Mouse (Mus musculus): Measurements from ENCODE around the gene Olfr594.
"Not testable (repeated sequence)": the region's sequence is repeated elsewhere in the genome, so short reads cannot be mapped to it uniquely, and the experiment has no call there.

The Olfr594 gene

GRCm38 (mm10) chr7:103216696-103217095 lies at the start of gene Olfr594:
Olfr594 (plus strand) TSS chr7:103216996.
- no peak for DNase-seq

GRCm38 (mm10) chr7:103169697-103170096 lies 47.1 kb upstream of the Olfr594 start:
- no peak for DNase-seq

- no peak for DNase-seq
These were observed 38.6 kb upstream of the Olfr594 start, which contains the start of gene Olfr591 for GRCm38 (mm10) chr7:103178240-103178639. Olfr591 (minus strand) TSS chr7:103178340.

- DNase-seq = not testable (repeated sequence)
These were observed 32.3 kb upstream of the Olfr594 start, which contains the start of gene Olfr592 for GRCm38 (mm10) chr7:103184503-103184902. Olfr592 (plus strand) TSS chr7:103184803.

DNA sequence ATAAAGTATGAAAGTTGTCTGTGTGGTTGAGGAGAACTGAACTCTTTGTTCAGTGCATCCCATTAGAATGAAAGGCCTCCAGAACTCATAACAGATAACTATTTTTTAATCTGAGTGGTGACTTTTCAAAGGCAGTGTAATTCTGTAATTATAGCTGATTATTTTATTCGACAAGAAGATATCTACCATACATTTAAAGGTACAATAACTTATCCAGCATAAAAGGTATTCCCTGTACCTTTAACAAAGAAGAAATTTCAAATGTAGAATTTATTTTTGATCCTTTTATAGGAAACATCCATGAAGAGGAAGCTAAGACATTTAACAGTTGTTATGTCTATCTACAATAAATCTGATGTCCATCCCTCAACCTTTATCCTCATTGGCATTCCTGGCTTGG lies 5.2 kb upstream of the Olfr594 start, which contains the start of gene Olfr593:
Olfr593 (plus strand) TSS at position 301 of the 400 bp plus-strand sequence.
- no peak for DNase-seq

GRCm38 (mm10) chr7:103212050-103212449 lies 4.7 kb upstream of the Olfr594 start:
- DNase-seq = not testable (repeated sequence)

DNA sequence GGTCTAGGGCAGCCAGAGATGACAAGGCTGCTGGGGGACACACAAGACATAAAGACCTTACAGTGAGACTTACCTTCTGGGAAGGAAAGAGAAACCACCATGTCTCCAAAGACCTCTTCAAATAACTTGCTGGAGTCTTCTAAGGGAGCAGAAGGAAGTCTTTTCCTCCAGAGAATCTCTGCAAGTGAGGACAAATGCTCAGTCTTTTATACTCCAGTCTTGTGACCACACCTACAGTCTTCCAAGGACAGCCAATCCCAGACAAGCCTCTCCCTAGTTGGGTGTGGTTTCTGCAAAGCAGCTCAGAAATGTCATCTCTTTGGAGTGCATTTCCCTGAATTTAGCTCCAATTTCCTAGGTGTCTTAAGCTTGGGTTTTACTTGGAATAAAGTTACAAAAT lies 35.6 kb downstream of the Olfr594 start, which contains the start of gene Usp17ld:
Usp17ld (minus strand) TSS at position 101 of the 400 bp plus-strand sequence.
- DNase-seq = not testable (repeated sequence)

Data from spleen, adult 18-20 months (tissue).